Mouse (Mus musculus): ENCODE measurements around the gene Cbx5.

Cbx5 gene

DNA sequence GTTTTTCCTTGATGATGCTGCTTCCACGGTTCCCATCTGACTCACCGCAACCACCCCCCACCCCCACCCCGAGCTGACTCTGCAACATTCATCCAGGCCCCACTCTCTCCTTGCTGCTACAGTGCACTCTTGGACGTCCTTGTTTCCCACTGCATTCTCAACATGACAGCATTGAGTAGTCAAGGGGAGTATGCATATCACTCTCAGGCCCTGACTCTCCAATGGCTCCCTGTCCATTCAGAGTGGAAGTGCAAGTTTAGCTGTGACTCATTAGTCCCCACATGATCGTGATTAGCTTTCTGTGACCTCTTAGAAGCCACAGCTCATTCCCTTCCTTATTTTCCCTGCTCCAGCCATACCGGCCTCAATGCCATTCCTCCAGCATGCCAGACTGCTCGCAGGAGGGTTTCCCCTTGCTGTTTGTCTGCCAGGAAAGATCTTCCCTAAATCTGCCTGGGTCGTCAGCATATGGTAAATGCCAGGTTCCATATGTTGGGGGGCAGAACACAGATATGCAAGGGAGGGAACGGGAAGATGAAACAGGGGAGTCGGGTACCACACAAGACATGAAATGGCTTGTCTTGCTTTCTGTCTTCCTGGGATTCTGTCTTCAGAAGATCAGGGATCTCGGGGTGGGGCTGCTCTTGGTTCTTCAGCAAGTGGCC is 93.8 kb downstream of the Cbx5 start:
- in situ Hi-C loops (cut with MboI), result no loop called here

DNA sequence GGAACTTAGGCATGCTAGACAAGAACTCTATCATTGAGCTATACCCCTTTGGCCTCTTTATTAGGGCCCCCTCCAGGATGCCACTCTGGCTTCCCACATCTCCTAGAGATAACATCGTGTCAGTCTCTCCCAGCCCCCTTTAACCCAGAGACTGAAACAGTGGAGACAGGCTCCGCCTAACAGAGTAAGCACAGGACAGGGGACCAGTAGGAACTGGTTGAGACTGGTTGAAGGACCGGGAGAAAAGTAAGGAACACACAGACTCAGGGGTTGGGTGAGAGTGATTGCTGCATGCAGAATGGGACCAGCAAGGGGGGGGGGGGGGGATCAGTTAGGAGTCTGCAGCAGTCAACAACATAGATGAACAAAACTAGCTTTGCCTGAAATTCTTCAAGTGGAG is 95.4 kb downstream of the Cbx5 start:
- in situ Hi-C loops (cut with MboI), result no loop called here

All from mature B cell (primary cell).